Mouse (Mus musculus): ENCODE measurements around the gene Dgki.
"Not testable (repeated sequence)": the region's sequence is repeated elsewhere in the genome, so short reads cannot be mapped to it uniquely, and the experiment has no call there.

The Dgki gene

DNA sequence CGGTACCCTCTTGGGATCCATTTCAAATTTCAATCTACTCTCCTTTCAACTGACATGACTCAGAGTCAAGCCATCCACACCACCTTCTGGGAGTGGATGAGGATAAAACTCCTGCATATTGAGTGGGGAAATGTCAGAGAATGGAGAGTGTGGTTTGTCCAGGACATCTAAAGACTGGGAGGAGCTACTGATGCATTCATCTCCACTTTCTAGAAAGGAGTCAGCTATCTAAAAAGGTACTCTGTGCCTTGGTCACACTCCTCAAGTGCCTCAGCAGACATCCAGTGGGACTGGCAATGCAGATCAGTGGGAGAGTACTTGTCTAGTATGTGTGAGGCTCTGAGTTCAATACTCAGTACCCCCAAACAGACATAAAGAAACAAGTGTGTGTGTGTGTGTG lies 145.9 kb downstream of the Dgki start:
- intact Hi-C loops (cut with DNase I), result no loop called here

DNA sequence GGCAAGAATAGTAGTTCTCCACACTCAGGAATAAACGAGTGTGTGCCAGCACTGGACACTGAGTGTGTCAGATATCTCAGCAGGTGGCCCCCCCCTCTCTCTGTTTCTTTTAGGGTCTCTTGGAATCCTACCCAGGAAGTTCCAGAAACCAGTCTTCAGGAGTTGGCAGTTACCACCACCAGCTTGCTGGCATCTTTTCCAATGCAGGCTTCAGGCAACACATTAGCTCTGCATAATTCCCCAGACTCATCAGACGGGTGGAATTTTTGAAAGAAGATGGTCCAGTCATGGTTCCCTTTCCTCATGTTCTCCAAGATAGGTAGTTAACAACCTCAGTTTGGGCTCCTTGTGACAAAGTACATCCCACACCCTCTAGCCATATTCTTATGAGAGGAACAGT lies 149.5 kb downstream of the Dgki start:
- intact Hi-C loops (cut with DNase I), result no loop called here

DNA sequence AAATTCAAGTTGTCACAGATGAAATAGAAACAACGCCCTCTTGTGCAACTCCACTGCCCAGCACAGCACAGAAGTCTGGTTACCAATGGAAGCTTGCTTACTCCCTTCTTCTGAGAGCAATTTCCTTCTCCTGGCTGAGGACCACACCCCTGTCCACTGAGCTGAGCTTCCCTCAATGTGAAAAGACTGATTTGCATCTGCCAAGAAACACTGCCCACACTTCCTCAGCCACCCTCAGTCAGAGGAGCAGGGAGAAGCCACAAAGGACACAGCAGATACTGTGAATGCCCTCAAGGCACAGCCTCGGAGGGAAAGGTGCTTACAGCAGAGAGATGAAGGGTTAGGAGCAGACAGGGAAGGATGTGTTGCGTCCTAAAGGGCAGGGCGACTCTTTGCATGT lies 149.9 kb downstream of the Dgki start:
- intact Hi-C loops (cut with DNase I), result no loop called here

DNA sequence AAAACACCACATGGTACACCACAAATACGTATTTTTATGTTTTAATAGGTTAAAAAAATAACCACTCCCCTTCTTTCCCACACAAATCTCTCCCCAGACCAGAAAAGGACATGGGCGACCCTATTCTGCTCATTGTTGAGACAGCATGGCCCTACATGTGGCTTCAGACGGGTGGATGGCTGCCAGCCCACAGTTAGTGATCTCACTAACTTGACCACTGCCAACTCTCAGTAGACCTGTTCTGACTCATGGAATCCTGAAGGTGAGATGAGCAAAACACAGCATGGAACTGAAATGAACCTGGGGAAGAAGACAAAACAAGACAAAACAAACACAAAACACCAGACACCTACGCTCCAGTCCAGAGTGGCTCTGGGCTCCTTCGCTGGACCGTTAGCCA lies 150.8 kb downstream of the Dgki start:
- intact Hi-C loops (cut with DNase I), result no loop called here

DNA sequence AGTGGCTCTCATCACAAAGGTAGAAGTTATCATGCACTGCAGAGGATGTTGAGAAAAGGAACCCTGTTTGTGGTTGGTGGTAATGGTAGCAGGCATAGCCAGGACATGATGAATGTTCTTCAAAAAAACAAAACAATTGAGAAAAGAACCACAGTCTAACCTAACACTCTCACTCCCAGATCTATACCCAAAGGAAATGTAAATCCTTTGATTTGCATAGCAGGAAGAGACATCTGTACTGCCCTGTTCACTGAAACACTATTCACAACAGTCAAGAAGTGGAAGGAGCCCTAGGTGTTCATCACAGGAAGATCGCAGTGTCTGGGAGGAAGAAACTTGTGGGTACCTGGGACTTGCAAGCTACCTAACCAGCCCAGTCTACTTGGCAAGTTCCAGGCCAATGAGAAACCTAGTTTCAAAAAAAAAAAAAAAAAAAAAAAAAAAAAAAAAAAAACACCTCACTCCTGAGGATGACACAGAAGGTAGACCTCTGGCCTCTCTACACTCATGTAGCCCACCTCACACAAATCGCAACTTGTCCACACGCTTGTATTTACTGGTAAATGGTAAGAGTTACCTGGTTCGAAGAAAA lies 152.5 kb downstream of the Dgki start:
- intact Hi-C loops (cut with DNase I), result no loop called here

DNA sequence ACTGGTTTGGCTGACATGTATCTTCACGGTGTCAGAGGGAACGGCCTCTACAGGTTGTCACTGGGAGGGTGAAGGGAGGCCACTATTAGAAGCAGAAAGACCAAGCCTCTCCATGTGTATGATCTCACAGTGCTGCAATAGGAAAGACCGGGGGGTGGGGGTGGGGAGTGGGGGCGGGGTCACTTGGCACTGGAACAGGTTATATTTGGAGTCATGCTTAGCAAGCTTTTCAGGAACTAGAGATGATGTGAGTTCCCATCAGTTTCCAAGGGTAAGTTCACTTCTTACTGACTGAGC lies 156.2 kb downstream of the Dgki start:
- intact Hi-C loops (cut with DNase I), result no loop called here

DNA sequence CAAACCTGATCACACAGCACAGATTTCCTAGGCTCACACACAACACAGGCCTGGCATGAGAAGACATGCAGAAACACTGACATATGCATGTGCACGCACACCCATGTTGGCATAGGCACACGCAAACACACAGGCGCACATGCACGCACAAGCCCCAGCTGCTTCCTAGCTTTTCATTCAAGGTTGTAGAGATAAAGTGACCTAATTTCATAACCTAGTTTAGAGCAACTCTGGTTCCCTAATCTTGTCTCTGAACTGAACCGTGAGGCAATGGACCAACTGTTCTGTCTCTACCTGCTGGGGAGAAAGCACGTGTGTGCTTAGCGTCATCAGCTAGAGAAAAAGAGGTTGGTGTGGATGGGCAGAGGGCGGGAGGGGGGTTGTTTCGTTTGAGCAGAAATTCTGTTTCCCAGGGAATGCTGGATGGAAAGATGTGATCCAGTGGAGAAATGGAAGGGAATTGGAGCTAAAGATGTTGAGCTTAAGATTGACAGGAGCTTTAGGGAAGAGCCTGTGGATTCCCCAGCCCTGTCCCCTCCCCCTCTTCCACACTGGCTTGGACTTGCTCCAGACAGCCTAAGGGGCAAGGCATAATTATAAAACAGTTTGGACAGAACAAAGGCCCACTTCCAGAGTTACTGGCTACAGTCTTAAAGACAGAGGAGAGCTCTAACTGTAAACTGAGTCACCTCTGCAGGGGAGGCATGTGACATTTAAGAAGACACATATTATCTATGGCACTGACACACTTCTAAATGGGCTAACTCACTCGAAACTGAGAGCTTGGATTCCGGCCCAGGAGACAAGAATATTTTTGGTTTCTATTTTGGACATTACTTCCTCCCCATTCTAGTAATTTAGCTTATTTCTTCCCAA lies 156.8 kb downstream of the Dgki start:
- intact Hi-C loops (cut with DNase I), result no loop called here

DNA sequence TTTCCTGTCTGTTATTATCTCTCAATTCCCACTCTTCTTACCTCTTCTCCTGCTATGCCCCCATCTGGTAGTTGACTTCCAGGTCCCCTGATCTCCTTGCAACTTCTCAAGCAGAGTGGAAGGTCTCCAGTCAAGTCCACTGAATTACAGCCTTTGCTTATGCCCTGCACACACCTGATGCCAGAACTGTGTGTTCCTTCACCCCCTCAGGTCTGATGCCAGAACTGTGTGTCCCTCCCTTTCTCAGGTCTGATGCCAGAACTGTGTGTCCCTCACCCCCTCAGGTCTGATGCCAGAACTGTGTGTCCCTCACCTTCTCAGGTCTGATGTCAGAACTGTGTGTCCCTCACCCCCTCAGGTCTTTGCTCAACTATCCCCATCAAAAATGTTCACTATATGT lies 161.2 kb downstream of the Dgki start:
- intact Hi-C loops (cut with DNase I), result no loop called here

DNA sequence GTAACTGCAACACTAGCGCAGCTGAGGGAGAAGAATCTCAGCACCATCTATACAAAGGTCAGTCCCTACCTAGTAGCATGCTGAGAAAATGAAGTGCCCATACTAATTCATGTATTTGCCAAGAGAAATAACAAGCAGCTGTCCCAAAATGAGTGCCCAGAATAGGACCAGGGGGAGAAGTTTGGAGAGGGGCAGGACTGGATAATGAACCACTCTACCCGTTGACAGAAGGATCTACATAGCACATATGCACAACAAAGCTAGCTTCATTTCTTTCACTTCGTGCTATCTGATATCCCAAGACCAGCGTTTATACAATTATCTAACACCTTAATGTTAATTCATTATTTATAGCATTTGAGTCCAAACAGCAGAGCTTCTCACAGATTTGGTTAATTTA lies 168.7 kb downstream of the Dgki start:
- intact Hi-C loops (cut with DNase I), result no loop called here

DNA sequence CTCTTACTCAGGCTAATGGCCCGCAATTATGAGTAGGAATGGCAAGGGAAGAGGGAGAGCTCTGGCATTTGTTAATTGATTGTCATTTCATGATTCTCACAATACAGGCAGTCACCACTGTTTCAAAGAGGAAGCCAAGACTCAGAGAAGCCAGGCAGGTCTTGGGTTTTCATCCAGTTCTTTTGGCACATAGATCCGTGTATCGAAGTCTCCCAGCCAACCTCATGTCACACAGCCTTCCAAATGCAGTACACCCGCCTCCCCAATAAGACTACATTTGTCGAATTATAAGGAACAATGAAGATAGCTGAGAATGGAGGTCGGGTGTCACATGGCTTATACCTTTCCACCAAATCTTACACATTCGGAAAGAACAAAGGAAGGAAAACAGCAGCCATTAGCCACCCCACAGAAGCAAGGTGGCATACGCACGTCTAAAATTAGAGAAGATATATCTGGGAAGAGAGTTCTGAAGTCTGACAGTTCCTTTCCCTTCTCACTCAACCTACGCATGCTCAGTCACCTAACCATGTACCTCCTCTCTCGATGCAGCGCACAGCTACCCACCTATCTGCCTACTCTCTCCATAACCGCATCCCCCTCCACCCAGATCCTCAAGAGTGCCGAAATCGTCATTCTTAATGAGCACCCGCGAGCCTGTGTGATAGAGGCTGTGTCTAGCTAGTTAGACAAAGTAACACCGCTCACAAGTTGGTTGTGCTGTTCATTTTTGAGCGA lies 179.4 kb downstream of the Dgki start:
- intact Hi-C loops (cut with DNase I), result no loop called here

DNA sequence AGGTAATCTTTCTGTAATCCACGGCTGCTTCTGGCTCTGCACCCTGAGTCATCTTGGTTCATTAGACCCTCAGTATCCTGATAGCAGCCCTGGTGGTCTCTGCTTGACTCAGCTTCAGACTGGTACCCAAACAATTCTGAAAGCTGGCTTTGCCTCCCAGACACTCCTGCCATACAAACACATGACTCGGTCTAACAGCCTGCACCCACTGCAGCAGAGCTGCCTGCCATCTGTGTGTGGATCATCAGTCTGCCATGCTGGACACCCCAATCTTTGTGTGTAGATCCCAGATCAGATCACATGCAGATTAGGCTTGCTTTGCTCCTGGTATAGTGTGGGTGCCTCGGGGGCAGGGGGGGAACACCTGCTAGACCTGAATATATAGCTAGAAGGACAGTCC lies 180.8 kb downstream of the Dgki start:
- intact Hi-C loops (cut with DNase I), result no loop called here

DNA sequence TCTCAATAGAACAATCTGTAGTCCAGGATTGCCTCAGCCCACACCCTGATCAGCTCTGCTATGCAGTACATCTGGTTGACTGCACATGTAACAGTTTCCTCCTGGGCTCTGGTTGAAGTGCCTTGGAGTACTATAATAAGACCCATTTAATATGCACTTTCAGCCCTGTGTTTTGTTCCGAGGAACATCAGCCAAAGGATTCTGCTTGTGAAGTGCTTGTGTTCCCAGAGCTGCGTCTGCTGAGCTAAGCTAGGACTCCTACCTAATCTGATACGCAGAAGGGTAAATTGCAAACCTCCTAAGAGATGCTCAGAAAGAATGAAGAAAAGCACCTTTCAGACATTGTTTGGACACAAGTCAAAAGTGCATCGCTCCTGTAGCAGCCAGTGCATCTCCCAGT lies 186.9 kb downstream of the Dgki start:
- intact Hi-C loops (cut with DNase I), result no loop called here

DNA sequence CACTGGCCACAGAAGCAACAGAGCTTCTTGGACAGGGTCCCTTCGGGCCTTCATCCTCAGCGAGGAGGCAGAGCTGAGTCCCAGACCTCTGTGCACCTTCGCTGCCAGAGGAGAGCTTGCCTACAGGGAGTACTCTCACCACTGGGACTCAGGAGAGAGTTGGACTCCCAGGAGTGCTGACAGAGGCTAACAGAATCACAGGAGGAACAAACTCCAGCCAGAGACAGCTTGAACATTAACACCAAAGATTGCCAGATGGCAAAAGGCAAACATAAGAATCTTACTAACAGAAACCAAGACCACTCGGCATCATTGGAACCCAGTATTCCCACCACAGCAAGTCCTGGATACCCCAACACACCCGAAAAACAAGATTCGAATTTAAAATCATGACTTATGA lies 193.7 kb downstream of the Dgki start:
- intact Hi-C loops (cut with DNase I), result not testable (repeated sequence)

DNA sequence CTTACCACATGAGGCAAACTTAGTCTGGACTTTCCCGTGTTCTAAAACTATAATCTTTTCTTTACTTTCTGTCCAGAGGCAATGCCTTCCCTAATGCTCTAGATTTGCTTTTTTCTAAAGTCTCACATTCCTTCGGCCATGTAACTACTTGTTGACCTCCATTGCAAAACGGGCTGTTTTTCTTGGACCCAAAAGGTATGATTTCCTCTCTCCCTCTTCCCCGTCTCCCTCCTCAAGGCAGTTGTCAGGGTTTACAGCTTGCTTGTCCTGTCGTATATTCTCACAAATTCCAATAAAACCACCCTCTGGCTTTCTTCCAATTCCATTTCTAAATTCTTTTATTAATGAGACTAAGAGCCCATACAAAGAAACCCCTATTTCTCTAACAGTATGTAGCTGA lies 199.6 kb downstream of the Dgki start:
- intact Hi-C loops (cut with DNase I), result no loop called here

DNA sequence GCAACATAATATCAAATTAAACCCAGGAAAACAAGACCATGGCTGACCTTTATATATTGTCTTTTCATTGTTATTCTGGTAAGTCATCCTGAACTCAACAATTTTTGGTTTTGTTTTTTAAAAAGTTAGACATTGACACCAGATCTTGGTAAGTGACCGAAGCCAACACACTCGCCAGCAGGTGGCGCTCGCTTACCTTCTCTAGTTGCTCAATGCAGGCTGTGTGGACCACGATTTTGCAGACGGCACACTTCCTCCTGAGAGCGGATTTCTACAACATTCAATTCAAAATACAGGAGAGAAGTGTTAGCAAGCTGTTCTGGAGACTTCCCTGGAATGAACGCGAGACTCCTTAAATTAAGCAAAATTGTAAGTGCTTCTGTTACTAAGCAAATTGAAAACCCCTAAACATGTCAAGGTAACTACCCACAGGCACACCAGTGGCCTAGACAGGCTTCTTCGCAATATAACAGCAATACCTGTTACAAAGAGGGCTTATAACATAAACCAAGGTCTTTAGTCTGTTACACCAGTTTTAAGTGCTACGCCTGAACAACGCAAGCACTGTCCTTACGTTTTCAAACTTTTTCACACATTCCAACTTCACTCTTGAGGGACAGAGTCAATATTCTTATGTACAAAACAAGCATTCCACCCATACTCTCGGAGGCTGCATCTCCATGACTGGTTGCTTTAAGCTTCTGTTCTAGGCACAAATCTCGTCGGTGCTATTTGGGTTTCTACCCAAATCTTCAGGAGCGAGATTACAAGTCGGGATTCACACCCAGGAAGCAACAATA lies 202.4 kb downstream of the Dgki start:
- intact Hi-C loops (cut with DNase I), result loop anchor here (1.0 to 10.0 kb wide), 3 partner anchors 217 to 351 kb away; no protein-coding TSS in a partner anchor

DNA sequence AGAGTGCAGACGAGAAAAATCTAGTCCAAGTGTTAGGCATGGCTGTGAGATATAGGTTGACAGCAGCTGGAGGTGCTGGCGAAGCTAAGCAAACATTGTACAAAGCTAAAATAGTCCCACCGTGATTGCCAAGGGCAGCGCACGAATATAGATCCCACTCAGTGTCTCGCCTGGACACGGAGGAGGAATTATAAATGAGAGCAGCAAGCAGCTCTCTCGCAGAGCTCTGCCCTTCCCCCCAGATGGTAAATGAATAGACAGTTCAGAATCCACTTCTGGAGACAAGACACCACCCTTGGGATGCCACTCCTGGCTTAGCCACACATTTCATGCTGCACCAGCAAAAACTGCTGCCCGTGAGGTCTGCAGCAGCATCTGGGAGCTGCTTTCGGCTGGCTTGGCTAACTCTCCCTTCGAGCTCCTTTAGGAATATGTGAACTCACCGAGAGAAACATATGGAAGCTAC lies 203.1 kb downstream of the Dgki start:
- intact Hi-C loops (cut with DNase I), result loop anchor here (1.0 to 10.0 kb wide), 3 partner anchors 218 to 352 kb away; no protein-coding TSS in a partner anchor

DNA sequence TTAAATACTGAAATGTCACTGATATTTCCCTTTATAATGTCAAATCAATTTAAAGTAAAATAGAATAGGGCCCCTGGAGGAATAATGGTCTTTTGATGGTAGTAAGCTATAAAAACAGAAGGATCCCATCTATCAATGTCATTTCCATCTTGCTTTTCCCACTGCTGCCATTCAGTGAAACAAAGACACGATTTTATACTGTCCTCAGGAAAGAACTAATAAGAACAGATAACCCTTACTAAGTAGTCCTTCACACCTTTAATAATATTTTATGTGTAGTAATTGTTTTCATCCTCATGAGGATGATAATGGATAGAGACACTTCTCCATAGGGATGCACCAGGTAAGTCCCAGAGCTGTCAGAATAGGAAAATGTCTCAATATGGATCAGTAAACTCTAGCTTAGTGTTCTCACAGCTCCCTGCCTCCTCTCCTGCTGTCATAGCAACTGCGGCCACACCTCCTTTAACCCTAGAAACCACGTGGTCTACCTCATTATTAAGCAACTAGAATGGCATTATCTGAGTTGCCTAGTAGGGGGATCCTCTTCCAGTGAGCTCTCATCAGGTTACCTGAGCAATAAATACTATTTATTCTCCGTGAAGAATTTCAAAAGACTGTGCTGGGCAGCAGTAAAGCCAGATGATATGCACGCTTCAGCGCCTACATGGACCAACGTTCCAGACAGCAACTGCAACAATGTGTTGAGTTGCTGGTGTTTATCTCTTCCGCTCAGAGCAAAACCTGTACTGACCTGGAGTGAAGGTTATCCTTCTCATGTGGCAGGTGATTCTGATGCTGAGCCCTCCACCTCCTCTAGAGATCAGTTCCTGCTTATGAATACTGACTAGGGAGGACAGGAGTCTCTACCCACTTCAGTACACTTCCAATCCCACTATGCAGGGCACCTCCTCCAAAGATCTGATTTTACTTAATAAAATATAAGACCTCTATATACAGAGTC lies 210.6 kb downstream of the Dgki start:
- intact Hi-C loops (cut with DNase I), result loop anchor here (10.0 kb wide), 1 partner anchor 225 kb away; no protein-coding TSS in a partner anchor

DNA sequence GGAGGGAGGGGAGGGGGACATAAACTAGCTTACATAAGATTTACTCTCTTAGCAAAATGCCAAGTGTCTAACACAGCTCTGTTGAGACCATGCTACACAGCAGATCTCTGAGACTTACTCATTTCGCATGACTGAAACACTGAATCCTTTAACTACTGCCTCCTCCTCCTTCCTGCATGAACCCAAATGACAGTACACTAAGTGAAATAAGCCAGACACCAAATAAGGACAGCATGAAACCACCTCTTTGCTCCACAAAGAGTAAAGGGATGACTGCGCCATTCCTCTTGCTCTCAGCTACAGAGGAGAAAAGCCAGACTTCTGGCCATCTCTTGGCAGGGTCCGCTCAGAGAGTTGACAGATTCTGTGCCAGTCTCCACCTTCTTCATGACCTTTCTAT lies 217.0 kb downstream of the Dgki start:
- intact Hi-C loops (cut with DNase I), result no loop called here

DNA sequence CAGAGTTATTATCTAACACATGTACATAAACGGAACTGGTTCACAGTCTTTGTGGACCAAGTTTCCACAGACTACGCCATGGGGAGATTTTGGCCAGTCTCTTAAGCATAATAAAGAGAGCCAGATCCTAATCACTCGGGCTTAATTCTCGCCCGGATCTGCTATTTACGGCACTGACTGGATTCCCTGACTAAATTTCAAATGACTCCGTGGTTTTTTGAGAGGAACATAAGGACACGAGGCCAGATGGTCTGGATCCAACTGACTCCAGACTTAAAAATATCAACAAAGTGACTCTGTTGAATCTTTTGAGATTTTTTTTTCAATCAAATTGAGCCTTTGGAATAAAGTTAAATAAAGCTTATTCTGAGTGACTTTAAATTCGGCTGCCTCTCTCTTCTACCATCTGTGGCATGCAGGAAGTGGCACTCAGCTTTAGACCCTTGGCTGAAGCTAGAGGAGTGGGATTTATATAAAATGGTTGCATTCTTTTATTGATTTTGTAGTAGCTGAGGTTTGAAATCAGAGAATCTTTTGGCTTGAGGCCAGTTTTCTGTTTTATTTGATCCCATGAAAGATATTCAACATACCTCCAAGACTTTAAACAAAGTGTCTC lies 227.5 kb downstream of the Dgki start:
- intact Hi-C loops (cut with DNase I), result no loop called here
